Mouse (Mus musculus) midbrain, embryonic 14.5 days (tissue): ENCODE results near the gene Polr2b. TPM values are rescaled to one million over a fixed set of nuclear protein-coding genes. Genes with fewer than 3 reads are reported as not detected.

Source experiments
- ATAC-seq: fragments of 200-750 bp; cut with Nextera tagmentation; 2 replicates; pipeline ENCODE4 v1.8.0; 2017; ENCODE audit warnings: moderate number of reproducible peaks, moderate library complexity; ENCODE audit not compliant: low FRiP score, low TSS enrichment
- DNase-seq: peaks from one replicate; pipeline ENCODE4 v3.0.0-alpha.2; 2015
- H3K27ac ChIP-seq: fragments of 300-500 bp; sonication (generic); replicated peaks from 2 replicates; pipeline ENCODE4 v1.5.1; 2014; ENCODE audit warnings: mild to moderate bottlenecking, low read depth, low read length, moderate library complexity
- H3K27me3 ChIP-seq: fragments of 300-500 bp; sonication (generic); 2 replicates; pipeline ENCODE4 v1.6.1; 2014; ENCODE audit warnings: low read length, control low read depth, mixed read lengths; ENCODE audit not compliant: control insufficient read depth, insufficient read depth
- H3K36me3 ChIP-seq: fragments of 300-500 bp; sonication (generic); 2 replicates; pipeline ENCODE4 v1.6.1; 2014; ENCODE audit warnings: low read length, control low read depth; ENCODE audit not compliant: control insufficient read depth, insufficient read depth
- H3K4me1 ChIP-seq: fragments of 300-500 bp; sonication (generic); 2 replicates; pipeline ENCODE4 v1.6.1; 2014; ENCODE audit warnings: mild to moderate bottlenecking, antibody characterized with exemption, low read length, control low read depth; ENCODE audit not compliant: control insufficient read depth, insufficient read depth
- H3K4me2 ChIP-seq: fragments of 300-500 bp; sonication (generic); 2 replicates; pipeline ENCODE4 v1.6.1; 2014; ENCODE audit warnings: mild to moderate bottlenecking, low read length, moderate library complexity
- H3K4me3 ChIP-seq: fragments of 300-500 bp; sonication (generic); replicated peaks from 2 replicates; pipeline ENCODE4 v1.5.1; 2014; ENCODE audit warnings: low read depth, low read length
- H3K9ac ChIP-seq: fragments of 300-500 bp; sonication (generic); replicated peaks from 2 replicates; pipeline ENCODE4 v1.6.1; 2014; ENCODE audit warnings: mild to moderate bottlenecking, low read length, moderate library complexity
- H3K9me3 ChIP-seq: fragments of 300-500 bp; sonication (generic); 2 replicates; pipeline ENCODE4 v1.6.1; 2016; ENCODE audit warnings: low read length, control low read depth, mixed read lengths; ENCODE audit not compliant: control insufficient read depth
- WGBS: fragments of 180-500 bp; shearing (Covaris S2); extraction: QIAGEN DNeasy Blood & Tissue Kit; methylation state at CpG from one replicate; pipeline ENCODE4 v1.1.7; 2014; 5-methylcytosine and 5-hydroxymethylcytosine counted together
- microRNA-seq: library from miRNA; unstranded; fragments of <30 nt; microRNA quantifications from one replicate; pipeline ENCODE4, GENCODE M21; 2016
- polyA plus RNA-seq: library from polyadenylated mRNA; unstranded; fragments of >200 nt; fragmentation: Nextera tagmentation; extraction: Ambion mirVana; gene quantifications from 2 replicates; pipeline ENCODE4 v1.2.1, GENCODE M21; 2014

Gene Polr2b
- polyA plus RNA-seq, 1 experiment from 2014 or later, result 77.2 TPM

DNA sequence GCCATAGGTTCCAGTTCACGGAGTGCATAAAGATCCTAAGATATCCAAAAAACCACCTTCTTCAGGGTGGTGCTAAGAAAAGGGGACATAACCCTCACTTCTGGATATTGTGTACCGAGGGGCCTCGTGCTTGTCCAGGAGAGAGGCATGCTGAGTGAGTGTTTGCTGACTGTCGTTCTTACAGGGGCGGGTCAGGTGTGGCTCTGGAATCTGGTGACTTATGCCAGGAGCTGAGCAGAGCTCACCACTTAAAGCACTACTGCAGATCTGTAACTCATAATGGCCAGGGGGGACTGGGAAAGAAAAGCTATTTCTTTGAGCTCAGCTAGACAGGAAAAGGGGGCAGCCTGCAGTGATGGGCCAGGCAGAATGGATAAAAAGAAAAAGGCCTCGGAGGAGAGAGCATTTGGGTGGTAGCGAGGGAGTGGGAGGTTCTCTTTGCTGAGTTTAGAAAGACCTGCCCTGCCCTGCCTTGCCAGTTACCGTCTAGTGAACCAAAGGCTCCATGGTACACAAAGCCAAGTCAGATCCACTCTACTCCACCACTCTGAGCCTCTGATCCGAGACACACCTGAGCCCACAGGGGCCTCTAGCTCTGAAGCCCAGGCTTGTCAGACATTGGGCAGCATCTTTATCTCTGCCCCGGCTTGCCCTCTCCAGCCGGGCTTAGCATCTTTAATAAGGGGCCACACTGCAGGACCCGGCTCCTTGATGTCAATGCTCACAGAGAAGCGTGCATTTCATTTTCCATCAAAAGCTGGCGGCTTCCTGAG lies 88.5 kb downstream of the Polr2b start:
- no peak overlapping the region for H3K9ac ChIP-seq
- no peaks in the 10 kb centered on the region for H3K36me3 ChIP-seq
- no peak overlapping the region for H3K4me2 ChIP-seq
- no peak overlapping the region for H3K4me3 ChIP-seq
- H3K27ac ChIP-seq, result no peak overlapping the region
- no peak for ATAC-seq
- WGBS, result 48% methylated on average over 14 of the region's 14 CpGs
- no peaks in the 10 kb centered on the region for H3K9me3 ChIP-seq
- no peak for DNase-seq
- H3K4me1 ChIP-seq, result peaks cover 6% of the 10 kb centered on the region; the same call in 1 of the 2 replicates
- no peaks in the 10 kb centered on the region for H3K27me3 ChIP-seq

Small RNA genes within 50 kb of the gene (microRNA-seq; reads per million reads assigned to microRNA genes)
- not detected for gene Mir5098

Other genes starting within 250 kb of the Polr2b start
- 0.82 and 0.93 TPM in 2 replicates for gene Hopx, start 195.0 kb upstream of the Polr2b start, polyA plus RNA-seq
- 0.38 TPM in 1 of 2 replicates, not detected in the other for gene Spink2, start 98.7 kb upstream of the Polr2b start, polyA plus RNA-seq
- gene Rest, start 44.7 kb upstream of the Polr2b start, polyA plus RNA-seq, result 5.6 and 8.4 TPM in 2 replicates
- gene Noa1, start 63 bp upstream of the Polr2b start, polyA plus RNA-seq, result 35.9 and 36.1 TPM in 2 replicates
- gene Igfbp7, start 97.9 kb downstream of the Polr2b start, polyA plus RNA-seq, result 56.3 and 60.7 TPM in 2 replicates